Mouse (Mus musculus) E14TG2a.4 (cell line): ENCODE data around the gene Nfkb2.

Source experiments
- H3K27me3 ChIP-seq: 2 replicates; pipeline ENCODE4 v1.6.1; 2014; ENCODE audit warnings: low read length, control low read depth; ENCODE audit not compliant: insufficient read depth
- H3K36me3 ChIP-seq: 2 replicates; pipeline ENCODE4 v1.6.1; 2014; ENCODE audit warnings: low read length, control low read depth; ENCODE audit not compliant: insufficient read depth
- H3K4me1 ChIP-seq: replicated peaks from 2 replicates; pipeline ENCODE4 v1.6.1; 2014; ENCODE audit warnings: low read depth, low read length, control low read depth
- H3K4me3 ChIP-seq: replicated peaks from 2 replicates; pipeline ENCODE4 v1.5.1; 2014; ENCODE audit warnings: mild to moderate bottlenecking, low read length
- H3K9me3 ChIP-seq: 2 replicates; pipeline ENCODE4 v1.6.1; 2014; ENCODE audit warnings: low read length, control low read depth
- CTCF ChIP-seq: conservative IDR thresholded peaks from 2 replicates; pipeline ENCODE4 v1.5.1; 2014; ENCODE audit warnings: low read length
- NANOG ChIP-seq: IDR thresholded peaks from 2 replicates; pipeline ENCODE4 v1.6.1; 2014; ENCODE audit warnings: borderline replicate concordance, low read length, mixed read lengths
- POU5F1 ChIP-seq: IDR thresholded peaks from 2 replicates; pipeline ENCODE4 v1.6.1; 2014; ENCODE audit warnings: low read length, borderline replicate concordance

The Nfkb2 gene

GRCm38 (mm10) chr19:46323716-46324115 is 19.6 kb downstream of the Nfkb2 start:
- Histone ChIP-seq H3K27me3 (peaks cover 78% of the 10 kb centered on the region), H3K9me3 (no peaks in the 10 kb centered on the region), H3K4me3 (no peak overlapping the region), H3K4me1 (peaks cover 57% of the 10 kb centered on the region), H3K36me3 (no peaks in the 10 kb centered on the region)
- TF ChIP-seq POU5F1, result no peak
- no peak for TF ChIP-seq CTCF
- TF ChIP-seq NANOG, result no peak

- Histone ChIP-seq H3K9me3 (no peaks in the 10 kb centered on the region), H3K36me3 (no peaks in the 10 kb centered on the region), H3K4me3 (no peak overlapping the region; the same call in 1 of the 2 replicates), H3K4me1 (peaks cover 56% of the 10 kb centered on the region), H3K27me3 (peaks cover 80% of the 10 kb centered on the region)
- no peak for TF ChIP-seq POU5F1
- TF ChIP-seq CTCF, result no peak
- TF ChIP-seq NANOG, result no peak
Measured at GRCm38 (mm10) chr19:46324366-46324765, 20.2 kb downstream of the Nfkb2 start.

- Histone ChIP-seq H3K36me3 (peaks cover under 1% of the 10 kb centered on the region; the same call in 1 of the 2 replicates), H3K4me3 (no peak overlapping the region), H3K9me3 (no peaks in the 10 kb centered on the region), H3K27me3 (peaks cover 79% of the 10 kb centered on the region), H3K4me1 (peaks cover 56% of the 10 kb centered on the region)
- TF ChIP-seq NANOG (no peak), POU5F1 (no peak), CTCF (no peak)
Measured at GRCm38 (mm10) chr19:46324918-46325317, 20.8 kb downstream of the Nfkb2 start.

- Histone ChIP-seq H3K36me3 (peaks cover 13% of the 10 kb centered on the region), H3K9me3 (no peaks in the 10 kb centered on the region)
- TF ChIP-seq NANOG (no peak), CTCF (no peak), POU5F1 (no peak)
Measured at GRCm38 (mm10) chr19:46326019-46326755, 22.1 kb downstream of the Nfkb2 start.

GRCm38 (mm10) chr19:46326756-46327305 is 22.7 kb downstream of the Nfkb2 start, which contains the start of gene Psd:
Gene Psd, minus strand, starts transcription at chr19:46327156.
- no peaks in the 10 kb centered on the region for H3K9me3 ChIP-seq
- H3K36me3 ChIP-seq, result peaks cover 19% of the 10 kb centered on the region
- peaks cover 66% of the 10 kb centered on the region for H3K27me3 ChIP-seq
- H3K4me1 ChIP-seq, result peaks cover 66% of the 10 kb centered on the region
- TF ChIP-seq CTCF, result no peak
- TF ChIP-seq POU5F1, result no peak
- TF ChIP-seq NANOG, result no peak
- H3K4me3 ChIP-seq, result peak within 1 kb of the TSS; percentile 88

More at GRCm38 (mm10) chr19:46326019-46326755, 22.1 kb downstream of the Nfkb2 start:
- Histone ChIP-seq H3K4me3 (peak overlapping the region; percentile 88), H3K27me3 (peaks cover 71% of the 10 kb centered on the region), H3K4me1 (peaks cover 65% of the 10 kb centered on the region)

GRCm38 (mm10) chr19:46327531-46328064 is 23.5 kb downstream of the Nfkb2 start:
- H3K4me1 ChIP-seq, result peaks cover 68% of the 10 kb centered on the region
- no peak for TF ChIP-seq CTCF
- TF ChIP-seq NANOG, result no peak
- no peak for TF ChIP-seq POU5F1
- peaks cover 59% of the 10 kb centered on the region for H3K27me3 ChIP-seq
- H3K4me3 ChIP-seq, result peak overlapping the region; percentile 88
- peaks cover 27% of the 10 kb centered on the region for H3K36me3 ChIP-seq
- H3K9me3 ChIP-seq, result no peaks in the 10 kb centered on the region

- peaks cover 74% of the 10 kb centered on the region for H3K4me1 ChIP-seq
- peaks cover 51% of the 10 kb centered on the region for H3K27me3 ChIP-seq
- H3K36me3 ChIP-seq, result peaks cover 30% of the 10 kb centered on the region
- H3K4me3 ChIP-seq, result peak within 1 kb of the TSS; percentile 88
- no peaks in the 10 kb centered on the region for H3K9me3 ChIP-seq
- TF ChIP-seq POU5F1 (no peak), CTCF (no peak), NANOG (no peak)
Measured at GRCm38 (mm10) chr19:46328081-46329030, 24.2 kb downstream of the Nfkb2 start, which contains the start of gene Fbxl15. Gene Fbxl15, plus strand, starts transcription at chr19:46328184.

- H3K36me3 ChIP-seq, result peaks cover 30% of the 10 kb centered on the region
- peak overlapping the region; percentile 88 for H3K4me3 ChIP-seq
- TF ChIP-seq POU5F1 (no peak), CTCF (no peak), NANOG (no peak)
- H3K27me3 ChIP-seq, result peaks cover 43% of the 10 kb centered on the region
- no peaks in the 10 kb centered on the region for H3K9me3 ChIP-seq
- H3K4me1 ChIP-seq, result peaks cover 72% of the 10 kb centered on the region
Measured at GRCm38 (mm10) chr19:46329031-46329641, 25.0 kb downstream of the Nfkb2 start.
